Mouse (Mus musculus) lung, embryonic 14.5 days (tissue): ENCODE measurements around the gene Lamp1. TPM values are rescaled to one million over a fixed set of nuclear protein-coding genes. Genes with fewer than 3 reads are reported as not detected.

Experiments used
- ATAC-seq: fragments of 200-750 bp; cut with Nextera tagmentation; 2 replicates; pipeline ENCODE4 v1.8.0; 2017; ENCODE audit warnings: mild to moderate bottlenecking, moderate TSS enrichment, moderate library complexity; ENCODE audit not compliant: insufficient read depth
- DNase-seq: peaks from one replicate; pipeline ENCODE4 v3.0.0-alpha.2; 2015
- H3K27ac ChIP-seq: fragments of 300-500 bp; sonication (generic); 2 replicates; pipeline ENCODE4 v1.5.1; 2014; ENCODE audit warnings: low read depth, mild to moderate bottlenecking, moderate library complexity
- H3K27me3 ChIP-seq: fragments of 300-500 bp; sonication (generic); 2 replicates; pipeline ENCODE4 v1.6.1; 2014; ENCODE audit warnings: low read length, control low read depth; ENCODE audit not compliant: insufficient read depth
- H3K36me3 ChIP-seq: fragments of 300-500 bp; sonication (generic); 2 replicates; pipeline ENCODE4 v1.6.1; 2014; ENCODE audit warnings: control low read depth; ENCODE audit not compliant: insufficient read depth
- H3K4me1 ChIP-seq: fragments of 300-500 bp; sonication (generic); 2 replicates; pipeline ENCODE4 v1.6.1; 2014; ENCODE audit warnings: antibody characterized with exemption, control low read depth; ENCODE audit not compliant: insufficient read depth
- H3K4me2 ChIP-seq: fragments of 300-500 bp; sonication (generic); 2 replicates; pipeline ENCODE4 v1.6.1; 2014; ENCODE audit warnings: mild to moderate bottlenecking
- H3K4me3 ChIP-seq: fragments of 300-500 bp; sonication (generic); 2 replicates; pipeline ENCODE4 v1.5.1; 2014; ENCODE audit warnings: low read depth, low read length
- H3K9ac ChIP-seq: fragments of 300-500 bp; sonication (generic); 2 replicates; pipeline ENCODE4 v1.6.1; 2014
- H3K9me3 ChIP-seq: fragments of 300-500 bp; sonication (generic); 2 replicates; pipeline ENCODE4 v1.6.1; 2016; ENCODE audit warnings: low read depth, low read length, control low read depth
- CTCF ChIP-seq: IDR thresholded peaks from 2 replicates; pipeline ENCODE4 v1.5.1; 2016; ENCODE audit warnings: antibody characterized with exemption, low read depth
- WGBS: fragments of 180-500 bp; shearing (Covaris S2); extraction: QIAGEN DNeasy Blood & Tissue Kit; methylation state at CpG from one replicate; pipeline ENCODE4 v1.1.7; 2014; 5-methylcytosine and 5-hydroxymethylcytosine counted together
- microRNA counts: library from miRNA; unstranded; fragments of <30 nt; microRNA quantifications from one replicate; lab custom pipeline; 2016
- microRNA-seq: library from miRNA; unstranded; fragments of <30 nt; microRNA quantifications from one replicate; pipeline ENCODE4, GENCODE M21; 2016; ENCODE audit warnings: borderline number of aligned reads
- polyA plus RNA-seq: library from polyadenylated mRNA; unstranded; fragments of >200 nt; fragmentation: Nextera tagmentation; extraction: Ambion mirVana; gene quantifications from 2 replicates; pipeline ENCODE4 v1.2.1, GENCODE M21; 2014

Lamp1 gene
- polyA plus RNA-seq, 1 experiment from 2014 or later, result 315 TPM

DNA sequence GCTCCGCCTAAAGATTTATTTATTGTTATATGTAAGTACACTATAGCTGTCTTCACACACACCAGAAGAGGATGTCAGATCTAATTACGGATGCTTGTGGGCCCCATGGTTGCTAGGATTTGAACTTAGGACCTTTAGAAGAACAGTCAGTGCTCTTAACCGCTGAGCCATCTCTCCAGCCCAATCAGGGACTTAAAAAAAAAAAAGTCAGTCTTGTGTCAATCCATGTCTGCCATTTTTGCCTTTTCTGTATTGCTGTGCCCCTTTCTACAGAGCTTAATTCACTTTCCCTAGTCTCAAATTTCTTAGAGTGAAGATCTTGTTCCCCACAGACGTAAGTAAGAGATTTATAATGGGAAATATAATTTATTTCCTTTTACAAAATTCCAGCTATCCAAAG lies 59.5 kb downstream of the Lamp1 start:
- ATAC-seq (no peak), DNase-seq (no peak)
- TF ChIP-seq CTCF, result no peak
- no peak overlapping the region for H3K4me3 ChIP-seq
- no peak overlapping the region for H3K9ac ChIP-seq
- no peak overlapping the region for H3K4me2 ChIP-seq
- H3K27me3 ChIP-seq, result no peaks in the 10 kb centered on the region
- H3K36me3 ChIP-seq, result no peaks in the 10 kb centered on the region
- H3K4me1 ChIP-seq, result peaks cover 3% of the 10 kb centered on the region
- H3K9me3 ChIP-seq, result no peaks in the 10 kb centered on the region
- 72% methylated on average over 4 of the region's 4 CpGs for WGBS
- H3K27ac ChIP-seq, result no peak overlapping the region

DNA sequence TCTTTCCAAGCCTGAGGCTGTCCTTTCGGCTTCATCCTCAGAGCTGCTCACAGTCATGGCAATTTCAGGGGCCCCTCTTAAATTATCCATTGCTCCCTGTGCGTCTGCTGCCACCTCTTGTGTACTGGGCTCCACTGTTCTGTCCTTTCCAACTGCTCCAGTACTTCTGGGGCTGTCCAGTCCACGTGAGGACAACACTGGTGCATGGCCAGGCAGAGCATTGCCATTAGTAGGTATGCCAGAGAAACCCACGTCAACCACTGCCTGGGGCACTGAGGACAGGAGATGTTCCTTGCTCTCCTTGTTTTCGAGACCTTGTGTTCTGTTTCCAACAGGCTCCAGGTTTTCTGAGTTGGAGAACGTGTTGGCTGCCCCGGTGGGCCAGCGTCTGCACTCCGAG lies 65.5 kb downstream of the Lamp1 start:
- Histone ChIP-seq H3K4me1 (no peaks in the 10 kb centered on the region; the same call in 1 of the 2 replicates), H3K27ac (no peak overlapping the region), H3K9ac (no peak overlapping the region), H3K4me3 (no peak overlapping the region), H3K36me3 (no peaks in the 10 kb centered on the region), H3K4me2 (no peak overlapping the region), H3K9me3 (no peaks in the 10 kb centered on the region), H3K27me3 (no peaks in the 10 kb centered on the region)
- 78% methylated on average over 9 of the region's 9 CpGs for WGBS
- ATAC-seq (no peak), DNase-seq (no peak)
- no peak for TF ChIP-seq CTCF

MicroRNAs encoded within 50 kb of the gene (microRNA counts, 519-probe panel; counts per million panel counts)
- 1,995 counts per million, percentile 21 among the panel's probes with 10 or more counts for microRNA mmu-miR-1968 (lab: Ali Mortazavi, UCI)

Small RNA genes lying within 50 kb of the gene (microRNA-seq; reads per million reads assigned to microRNA genes)
- gene Mir1968, result 5.0 reads per million, percentile 17 among the genes with 10 or more reads in this experiment
- not detected for gene Mir7065

Other genes starting within 250 kb of the Lamp1 start
- gene F7, start 133.1 kb upstream of the Lamp1 start, polyA plus RNA-seq, result 0.09 TPM in 1 of 2 replicates, not detected in the other
- 0.88 and 1.1 TPM in 2 replicates for gene F10, start 121.9 kb upstream of the Lamp1 start, polyA plus RNA-seq
- 0.29 and 0.38 TPM in 2 replicates for gene Proz, start 98.2 kb upstream of the Lamp1 start, polyA plus RNA-seq
- 39.2 and 40.0 TPM in 2 replicates for gene Pcid2, start 53.7 kb upstream of the Lamp1 start, polyA plus RNA-seq
- 93.2 and 98.9 TPM in 2 replicates for gene Cul4a, start 53.5 kb upstream of the Lamp1 start, polyA plus RNA-seq
- 4.8 and 5.6 TPM in 2 replicates for gene Grtp1, start 41.5 kb downstream of the Lamp1 start, polyA plus RNA-seq
- 1.6 TPM in 1 of 2 replicates, not detected in the other for gene Adprhl1, start 95.0 kb downstream of the Lamp1 start, polyA plus RNA-seq
- gene Dcun1d2, start 129.0 kb downstream of the Lamp1 start, polyA plus RNA-seq, result 26.2 TPM in 2 replicates
- 36.8 and 44.0 TPM in 2 replicates for gene Tmco3, start 129.0 kb downstream of the Lamp1 start, polyA plus RNA-seq
- gene Tfdp1, start 179.6 kb downstream of the Lamp1 start, polyA plus RNA-seq, result 216 and 219 TPM in 2 replicates
- gene Atp4b, start 237.7 kb downstream of the Lamp1 start, polyA plus RNA-seq, result not detected in 2 replicates
- gene Grk1, start 245.9 kb downstream of the Lamp1 start, polyA plus RNA-seq, result not detected in 2 replicates